Mouse (Mus musculus) right cerebral cortex, postnatal 10 days (tissue): ENCODE measurements around the gene Mettl17.

ENCODE experiments used
- DNase-seq, 2 experiments: peaks; one replicate each; pipeline ENCODE4 v3.0.0; 2021; ENCODE audit warnings: low spot score in 2 of 2

Gene Mettl17

DNA sequence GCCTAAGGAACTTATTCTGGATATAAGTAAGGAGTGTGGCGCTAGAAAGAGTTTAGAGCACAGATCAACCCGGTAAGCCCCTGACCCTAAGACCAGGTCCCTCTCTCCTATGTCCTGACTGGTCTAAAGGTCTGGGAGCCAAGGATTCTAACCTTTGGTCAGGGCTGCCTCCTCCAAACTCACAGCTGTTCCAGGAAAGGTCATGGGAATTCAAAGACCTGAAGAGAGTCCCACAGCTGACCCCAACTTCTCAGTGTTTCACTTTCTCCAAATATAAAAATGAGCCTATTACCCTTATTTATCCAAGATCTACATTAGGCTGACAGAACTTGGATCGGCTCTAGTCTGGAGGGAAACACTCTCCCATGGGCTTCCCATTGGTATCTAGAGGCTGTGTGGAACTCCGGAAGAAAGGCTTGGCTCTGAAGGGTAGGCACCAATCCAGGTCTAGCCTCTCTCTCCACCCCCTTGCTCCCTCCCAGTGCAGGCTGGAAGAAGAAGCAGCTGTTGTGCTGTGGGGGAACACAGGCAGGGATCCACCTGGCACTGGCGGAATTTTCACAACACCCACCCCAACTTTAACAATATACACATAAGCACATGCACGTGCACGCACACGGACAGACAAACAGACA is 44.8 kb downstream of the Mettl17 start:
- DNase-seq: peak; percentile 80 to 83

DNA sequence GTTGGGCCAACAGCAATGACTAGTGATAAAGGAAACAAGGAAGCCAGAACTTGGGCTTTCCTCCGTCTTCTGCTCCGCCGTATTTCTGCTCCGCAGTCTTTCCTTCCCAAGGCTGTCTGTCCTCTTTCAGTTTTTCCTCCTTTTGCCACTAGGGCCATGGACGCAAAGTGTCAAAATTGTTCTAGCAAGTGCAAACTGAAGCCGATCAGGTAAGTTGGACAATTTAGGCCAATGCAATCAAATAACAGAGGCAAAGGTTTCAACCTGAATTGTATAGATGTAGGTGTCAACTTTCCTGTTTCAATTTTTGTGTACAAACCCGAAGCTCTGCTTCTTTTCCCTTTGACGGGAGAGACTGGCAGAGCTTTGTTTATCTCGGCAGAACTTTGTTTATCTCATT is 45.3 kb downstream of the Mettl17 start:
- no peak for DNase-seq

DNA sequence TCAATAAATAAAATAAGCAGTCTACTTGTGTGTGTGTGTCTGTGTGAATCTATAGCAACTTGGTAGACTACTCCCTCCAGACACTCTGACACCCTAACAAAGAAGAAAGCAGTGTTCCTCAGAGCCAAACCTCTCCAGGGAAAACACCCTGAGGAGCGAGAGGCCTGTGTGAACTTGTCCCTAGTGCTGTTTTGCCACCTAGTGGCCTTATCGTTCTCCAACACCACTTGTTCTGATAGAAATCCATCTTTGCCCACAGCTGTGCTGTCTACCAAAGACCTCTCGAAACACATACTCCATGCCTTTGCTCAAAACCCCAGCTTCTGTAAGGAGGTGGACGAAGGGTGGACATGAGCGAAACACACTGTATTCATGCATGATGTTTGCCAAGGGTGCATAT is 46.2 kb downstream of the Mettl17 start:
- peak; percentile 80 to 82 for DNase-seq

DNA sequence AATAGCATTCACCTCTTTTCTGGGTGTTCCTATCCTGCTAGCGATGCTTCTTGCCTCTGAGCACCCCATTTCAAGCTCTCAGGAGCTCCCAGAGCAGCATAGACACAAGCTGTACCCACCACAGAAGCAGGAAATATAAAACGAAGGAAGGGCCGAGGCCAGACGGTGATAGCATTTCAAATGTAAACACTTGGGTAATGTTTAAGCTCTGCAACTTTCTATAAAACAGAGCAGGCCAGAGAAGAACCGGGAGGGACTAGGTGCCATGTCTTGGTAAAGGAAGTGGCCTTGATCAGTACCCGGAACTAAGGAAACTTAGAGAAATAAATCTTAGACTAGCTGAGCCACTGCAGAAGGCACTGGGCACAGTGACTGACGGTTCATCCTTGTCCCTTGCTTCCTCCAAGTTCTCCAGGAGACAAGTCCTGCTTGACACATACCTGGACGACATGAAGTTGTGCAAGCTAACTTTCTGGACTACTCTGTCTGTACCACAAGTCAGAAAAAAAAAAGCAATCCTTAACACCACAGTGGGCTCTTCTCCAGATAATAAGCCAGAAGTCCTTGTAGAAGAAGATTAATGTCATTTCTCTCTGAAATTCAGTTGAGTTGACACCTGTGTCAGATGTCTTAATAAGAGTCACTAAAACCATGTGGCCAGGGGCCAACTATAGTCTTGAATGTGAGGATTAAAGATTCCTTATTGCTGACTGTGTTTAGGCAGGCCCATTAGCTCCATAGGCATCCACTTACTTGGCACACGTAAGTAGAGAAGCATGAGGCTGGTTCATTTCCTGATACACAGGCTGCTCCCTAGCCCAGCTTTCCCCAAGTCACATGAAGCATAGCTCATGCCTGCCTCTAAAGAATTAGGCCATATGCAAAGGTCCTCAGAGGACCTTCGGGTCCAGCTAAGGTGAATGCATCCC is 47.7 kb downstream of the Mettl17 start:
- DNase-seq: peak in 1 of 2 experiments; percentile 8

- no peak for DNase-seq
Measured at GRCm38 (mm10) chr14:51939005-51939404, 54.4 kb downstream of the Mettl17 start.

GRCm38 (mm10) chr14:51940944-51941560 is 56.4 kb downstream of the Mettl17 start:
- DNase-seq: no peak

- no peak for DNase-seq
Measured at GRCm38 (mm10) chr14:51941577-51941976, 56.9 kb downstream of the Mettl17 start.

GRCm38 (mm10) chr14:51942236-51942635 is 57.6 kb downstream of the Mettl17 start:
- no peak for DNase-seq
